Mouse (Mus musculus) thymus, postnatal 36 days (tissue): ENCODE measurements around the gene Ggt1.
"Not testable (repeated sequence)": the region's sequence is repeated elsewhere in the genome, so short reads cannot be mapped to it uniquely, and the experiment has no call there.

Experiments used
- DNase-seq, 2 experiments: peaks; one replicate each; pipeline ENCODE4 v3.0.0; 2022; ENCODE audit warnings: mixed read lengths in 2 of 2

Ggt1 gene

GRCm38 (mm10) chr10:75551175-75551574 lies 10.2 kb upstream of the Ggt1 start:
- DNase-seq: no peak

GRCm38 (mm10) chr10:75552106-75552505 lies 9.3 kb upstream of the Ggt1 start:
- no peak for DNase-seq

- no peak for DNase-seq
Observed at GRCm38 (mm10) chr10:75552701-75553450, 8.5 kb upstream of the Ggt1 start.

DNA sequence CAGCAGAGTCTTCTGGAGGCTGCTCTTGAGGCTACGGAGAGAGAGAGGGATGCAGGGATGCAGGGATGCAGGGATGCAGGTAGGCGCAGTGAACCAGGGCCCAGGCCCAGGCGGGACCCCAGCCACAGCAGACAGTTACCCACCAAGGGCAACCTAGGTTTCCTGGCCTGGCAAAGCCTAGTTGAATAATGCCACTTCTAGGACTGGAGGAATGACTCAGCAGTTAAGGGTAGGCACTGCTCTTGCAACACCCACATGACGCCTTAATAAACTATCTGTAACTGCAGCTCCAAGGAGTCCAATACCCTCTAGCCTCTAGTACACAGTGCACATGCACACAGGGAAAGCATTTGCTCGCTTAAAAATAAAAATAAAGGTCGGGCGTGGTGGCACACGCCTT lies 7.3 kb upstream of the Ggt1 start:
- no peak for DNase-seq

DNA sequence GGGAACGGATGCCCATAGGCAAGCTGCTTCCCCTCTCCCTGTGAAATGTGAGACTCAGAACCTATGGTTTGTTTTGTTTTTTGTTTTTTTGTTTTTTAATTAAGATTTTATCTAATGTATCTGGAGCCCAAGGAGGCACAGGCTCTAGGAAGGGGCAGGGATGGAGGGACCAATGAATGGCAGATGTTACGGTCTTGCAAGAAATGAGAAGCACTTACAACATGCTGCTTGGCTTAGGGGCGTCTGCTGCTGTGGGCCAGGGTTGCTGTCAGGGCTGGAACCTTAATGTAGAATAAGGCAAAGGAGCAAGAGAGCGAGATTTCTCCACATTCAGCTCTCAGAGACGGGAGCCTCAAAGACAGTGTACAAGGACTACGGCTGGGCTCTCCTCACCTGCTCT lies 5.8 kb upstream of the Ggt1 start:
- DNase-seq: no peak

DNA sequence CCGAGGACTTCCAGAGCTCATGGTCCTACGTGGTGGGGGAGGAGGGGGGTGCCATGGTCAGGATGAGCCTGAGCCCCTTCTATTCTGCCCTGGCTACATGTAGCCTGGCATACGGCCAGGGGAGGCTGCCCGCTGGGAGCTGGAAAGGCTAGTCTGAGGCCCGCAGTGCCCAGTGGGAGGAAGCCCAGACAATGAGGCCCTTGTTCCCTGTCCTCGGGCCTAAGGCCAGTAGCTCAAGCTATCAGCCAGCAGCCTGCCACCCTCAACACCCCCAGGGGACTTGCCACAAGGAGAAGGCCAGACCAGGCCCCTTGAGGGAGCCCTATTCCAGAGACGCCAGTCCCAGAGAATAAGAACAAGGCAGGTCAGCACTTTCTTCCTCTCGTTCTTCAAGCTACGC lies 5.4 kb upstream of the Ggt1 start:
- no peak for DNase-seq

DNA sequence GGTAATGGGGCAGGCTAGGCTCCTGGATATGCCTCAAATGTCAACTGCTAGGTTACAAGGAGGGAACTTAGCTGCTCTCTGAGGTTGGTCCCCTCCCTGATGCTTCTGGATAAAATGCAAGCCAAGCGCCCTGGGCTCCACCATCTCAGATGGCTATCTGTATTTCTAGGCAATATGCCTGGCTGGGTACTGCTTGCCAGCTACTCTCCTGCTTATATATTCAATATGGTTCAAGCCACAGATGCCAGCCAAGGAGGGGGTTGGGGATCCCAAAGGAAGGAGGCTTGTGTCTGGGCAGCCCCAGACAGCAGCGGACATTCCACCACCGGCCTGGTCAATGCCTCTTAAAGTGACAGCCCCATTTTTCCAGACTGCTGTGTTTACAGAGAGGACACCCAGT lies 2.9 kb upstream of the Ggt1 start:
- no peak for DNase-seq

GRCm38 (mm10) chr10:75559041-75559675 lies 2.2 kb upstream of the Ggt1 start:
- DNase-seq: no peak

DNA sequence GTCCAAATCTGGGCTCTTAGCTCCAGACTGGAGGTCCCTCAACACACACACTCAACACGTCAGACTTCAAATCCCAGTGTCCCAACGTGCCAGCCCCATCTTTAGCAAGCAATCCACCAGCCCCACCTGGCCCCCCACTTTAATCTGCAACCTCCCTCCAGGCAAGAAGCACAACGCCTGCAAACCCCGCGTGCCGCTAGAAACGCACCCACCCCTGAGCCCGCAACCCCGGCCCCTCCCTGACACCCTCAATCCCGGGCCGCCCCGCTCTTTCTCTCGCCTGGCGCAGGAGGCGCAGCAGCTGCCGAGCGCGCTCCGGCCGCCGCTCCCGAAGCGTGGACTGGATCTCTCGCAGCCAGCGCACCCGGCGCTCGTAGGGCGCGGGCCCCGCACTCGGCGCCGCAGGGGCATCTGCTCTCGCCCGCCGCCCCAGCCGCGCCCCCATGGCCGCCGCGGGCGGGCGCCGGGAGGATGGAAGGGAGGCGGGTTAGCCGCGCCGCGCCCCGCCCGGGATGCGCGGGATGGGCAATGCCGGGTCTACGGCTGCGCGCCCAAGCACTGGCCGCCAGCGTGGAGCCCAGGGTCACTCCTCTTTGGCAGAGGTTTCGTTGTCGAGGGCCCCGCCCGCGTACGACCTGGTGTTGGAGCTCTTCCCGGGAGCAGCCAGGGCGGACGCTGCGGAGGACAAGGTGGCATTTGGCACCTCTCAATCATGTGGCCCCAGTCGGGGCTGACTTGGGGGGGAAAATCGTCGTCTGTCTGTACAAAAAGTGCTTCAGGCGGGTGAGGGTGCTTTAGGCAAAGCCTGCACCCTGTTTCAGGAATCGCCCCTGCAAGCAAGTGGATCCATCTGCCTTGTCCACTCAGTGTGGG lies 1.5 kb upstream of the Ggt1 start, which contains the start of gene Lrrc75b:
Gene Lrrc75b (minus strand): TSS at position 655 of the 873 bp plus-strand sequence.
- no peak for DNase-seq

DNA sequence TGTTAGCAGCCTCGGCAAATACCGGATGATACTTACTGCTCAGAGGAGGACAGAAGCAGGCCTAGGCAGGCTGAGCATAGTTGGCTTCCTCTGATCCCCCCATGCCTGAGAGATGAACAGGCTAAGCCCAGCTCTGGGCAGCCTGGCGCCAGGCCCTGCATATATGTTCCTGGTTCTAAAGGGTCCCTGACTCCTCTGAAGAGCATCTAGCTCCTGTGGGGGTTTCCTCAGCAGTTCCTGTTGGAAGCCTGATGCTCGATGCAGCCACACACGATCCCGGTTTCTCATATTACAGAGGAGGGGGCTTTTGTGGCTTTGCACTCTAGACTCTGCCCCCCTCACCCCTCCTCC lies 880 bp upstream of the Ggt1 start:
- DNase-seq: no peak

DNA sequence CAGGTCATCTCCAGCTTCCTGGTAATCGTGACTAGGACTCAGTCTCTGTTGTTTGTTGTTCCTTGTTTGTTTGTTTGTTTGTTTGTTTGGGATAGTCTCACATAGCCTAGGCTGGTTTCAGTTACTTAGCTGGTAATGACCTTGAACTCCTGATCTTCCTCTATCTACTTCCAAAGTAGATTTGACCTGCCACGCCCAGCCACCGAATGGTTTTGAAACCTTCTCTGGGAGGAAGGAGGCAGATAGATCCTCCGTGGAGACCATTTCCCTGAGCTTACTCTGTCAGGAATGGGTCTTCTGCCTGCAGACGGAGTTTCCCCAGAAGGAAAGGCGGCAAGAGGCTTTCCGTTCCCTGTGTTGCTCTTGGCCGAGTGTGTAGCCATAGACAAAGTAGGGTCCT lies 1.2 kb downstream of the Ggt1 start:
- DNase-seq: no peak

DNA sequence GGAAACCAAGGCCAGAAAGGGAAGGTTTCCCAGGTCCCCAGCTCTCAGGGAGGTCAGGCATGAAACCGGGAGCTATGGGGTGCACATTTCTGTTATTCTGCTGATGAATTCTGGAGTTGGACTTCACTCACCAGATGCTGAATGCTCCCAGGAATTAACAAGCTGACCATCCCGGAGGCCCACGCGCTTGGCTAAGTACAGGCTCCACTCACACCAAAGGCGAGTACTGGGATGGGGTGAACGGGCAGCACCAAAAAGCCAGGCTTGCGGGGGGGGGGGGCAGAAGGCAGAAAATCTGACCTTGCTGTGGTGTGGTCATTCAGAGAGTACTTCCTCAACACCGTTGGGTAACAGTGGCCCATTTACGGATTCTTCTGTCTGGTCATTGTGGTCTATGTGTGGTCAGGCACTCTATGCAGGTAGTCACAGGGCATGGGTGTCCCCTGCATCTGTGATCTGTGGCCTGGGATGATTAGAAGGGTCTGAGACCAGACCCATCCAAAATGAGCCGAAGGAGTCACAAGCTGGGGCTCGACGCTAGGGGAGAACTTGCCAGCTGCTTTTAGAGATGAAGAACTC lies 3.4 kb downstream of the Ggt1 start:
- DNase-seq: no peak

GRCm38 (mm10) chr10:75565436-75565835 lies 4.0 kb downstream of the Ggt1 start:
- peak; percentile 73 to 82 for DNase-seq

DNA sequence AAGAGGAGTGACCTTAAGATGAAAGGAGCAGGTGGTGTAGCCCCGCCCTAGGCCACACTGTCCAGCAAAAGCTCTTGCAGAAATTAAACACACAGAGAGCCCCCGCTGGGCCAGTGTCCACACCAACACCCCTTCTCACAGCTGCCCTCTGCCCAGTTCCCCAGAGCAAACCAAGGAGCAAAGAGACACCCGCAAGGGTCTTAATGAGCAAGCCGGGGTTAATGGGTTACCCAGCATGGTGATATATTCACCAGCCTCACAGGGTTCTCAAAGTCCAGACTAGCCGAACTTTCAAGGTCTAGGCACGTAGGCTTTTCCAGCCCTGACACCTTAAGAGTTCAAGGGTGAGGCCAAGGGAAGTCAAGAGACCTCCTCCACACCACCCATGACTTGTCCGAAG lies 4.5 kb downstream of the Ggt1 start:
- no peak for DNase-seq

DNA sequence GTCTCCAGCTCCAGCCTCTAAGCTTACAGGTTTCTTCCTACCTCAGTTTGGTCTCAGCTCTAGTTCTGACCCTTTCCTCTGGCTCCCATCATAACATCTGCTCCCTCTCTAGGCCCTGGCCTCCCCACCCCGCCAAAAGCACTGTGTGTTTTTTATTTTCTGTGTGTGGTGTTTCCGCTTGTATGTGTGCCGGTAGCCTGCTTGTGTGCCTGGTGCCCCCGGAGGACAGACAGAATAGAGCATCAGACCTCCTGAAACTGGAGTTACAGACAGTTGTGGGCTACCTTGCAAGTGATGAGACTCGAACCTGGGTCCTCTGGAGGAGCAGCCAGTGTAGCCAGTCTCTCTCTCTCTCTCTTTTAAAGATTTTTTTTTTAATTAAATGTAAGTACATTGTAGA lies 4.9 kb downstream of the Ggt1 start:
- peak in 1 of 2 experiments; percentile 35 for DNase-seq

DNA sequence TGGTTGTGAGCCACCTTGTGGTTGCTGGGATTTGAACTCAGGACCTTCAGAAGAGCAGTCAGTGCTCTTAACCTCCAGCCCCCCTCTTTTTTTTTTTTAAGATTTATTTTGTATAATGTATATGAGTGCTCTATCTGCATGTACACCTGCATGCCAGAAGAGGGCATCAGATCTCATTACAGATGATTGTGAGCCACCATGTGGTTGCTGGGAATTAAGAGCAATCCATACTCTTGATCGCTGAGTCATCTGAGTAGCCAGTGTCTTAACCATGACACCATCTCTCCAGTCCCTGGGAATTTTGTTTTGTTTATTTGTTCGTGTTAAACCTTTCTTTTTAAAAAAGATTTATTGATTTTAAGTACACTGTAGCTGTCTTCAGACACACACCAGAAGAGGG lies 5.4 kb downstream of the Ggt1 start:
- DNase-seq: not testable (repeated sequence)

- no peak for DNase-seq
Observed at GRCm38 (mm10) chr10:75568029-75568428, 6.6 kb downstream of the Ggt1 start.

GRCm38 (mm10) chr10:75568441-75568840 lies 7.0 kb downstream of the Ggt1 start:
- no peak for DNase-seq

DNA sequence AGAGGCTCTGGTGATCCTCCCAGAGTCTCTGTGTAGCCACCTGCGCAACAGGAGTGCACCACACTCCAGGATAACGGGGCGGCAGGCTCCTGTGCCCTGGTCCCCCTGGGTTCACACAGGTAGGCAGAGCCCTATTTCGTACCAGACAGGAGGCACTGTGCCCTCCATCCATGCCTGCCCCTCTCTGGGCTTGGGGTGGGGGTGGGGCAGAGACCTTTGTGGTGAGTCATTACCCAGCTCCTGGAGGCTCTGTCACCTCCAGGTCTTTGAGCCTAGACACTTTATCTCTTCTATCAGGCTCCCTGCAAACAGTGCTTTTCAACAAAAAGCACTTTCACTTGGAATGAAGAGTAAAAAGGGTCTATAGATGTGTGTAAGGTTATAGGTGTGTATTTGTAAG lies 7.4 kb downstream of the Ggt1 start:
- DNase-seq: no peak

- no peak for DNase-seq
Observed at GRCm38 (mm10) chr10:75570981-75571657, 9.7 kb downstream of the Ggt1 start.

GRCm38 (mm10) chr10:75571937-75572336 lies 10.5 kb downstream of the Ggt1 start:
- DNase-seq: no peak

GRCm38 (mm10) chr10:75573181-75573580 lies 11.8 kb downstream of the Ggt1 start:
- no peak for DNase-seq

DNA sequence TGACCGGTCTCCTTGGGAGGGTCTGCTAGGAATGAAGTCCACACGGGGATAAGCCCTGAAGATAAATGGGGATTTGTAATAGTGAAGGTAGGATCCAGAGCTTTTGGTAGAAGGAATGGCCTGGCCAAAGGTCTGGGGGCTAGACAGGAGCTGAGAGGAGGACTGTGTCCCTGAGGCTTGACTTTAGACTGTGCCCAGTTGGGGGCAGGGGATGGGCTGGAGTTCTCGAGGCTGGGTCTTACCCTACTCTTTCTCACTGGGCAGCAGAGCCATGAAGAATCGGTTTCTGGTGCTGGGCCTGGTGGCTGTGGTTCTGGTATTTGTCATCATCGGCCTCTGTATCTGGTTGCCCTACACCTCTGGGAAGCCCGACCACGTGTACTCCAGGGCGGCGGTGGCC lies 12.6 kb downstream of the Ggt1 start:
- peak in 1 of 2 experiments; percentile 2 for DNase-seq
